Mouse (Mus musculus) embryonic fibroblast, embryonic 13.5 days (primary cell): ENCODE measurements around the gene Rtl4.

Experiments
- CTCF ChIP-seq: IDR thresholded peaks from 2 replicates; pipeline ENCODE4 v1.5.1; 2011; ENCODE audit warnings: mild to moderate bottlenecking, control low read depth, low read length, moderate library complexity, borderline replicate concordance; ENCODE audit not compliant: insufficient read depth
- POLR2A ChIP-seq: IDR thresholded peaks from 2 replicates; pipeline ENCODE4 v1.6.1; 2011; ENCODE audit warnings: low read depth, mild to moderate bottlenecking, control low read depth, low read length, moderate library complexity

DNA sequence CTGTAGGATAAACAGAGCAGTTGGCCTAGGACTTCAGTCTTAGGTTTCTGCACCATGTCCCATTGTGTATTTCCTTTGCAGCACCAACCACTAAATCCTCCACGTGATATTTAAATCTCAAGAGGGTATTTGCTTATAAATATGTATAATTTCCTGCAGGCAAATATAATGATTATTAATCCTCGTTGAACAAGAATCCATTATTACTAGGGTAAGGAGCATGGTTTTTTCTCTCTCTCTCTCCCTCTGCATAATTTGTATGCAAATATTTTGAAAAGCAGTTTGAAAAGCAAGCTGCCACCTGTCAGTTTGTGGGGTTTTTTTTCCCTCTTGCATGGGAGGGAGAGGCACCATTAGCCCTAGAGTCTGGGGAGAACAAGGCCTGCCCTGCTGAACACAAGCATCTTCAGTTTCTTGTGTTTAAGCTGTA, 376.8 kb downstream of the Rtl4 start:
- no peak for TF ChIP-seq CTCF
- no peak for TF ChIP-seq POLR2A
